Mouse (Mus musculus) liver, adult 2 months (tissue): ENCODE results near the gene Rara.

ENCODE experiments used
- CTCF ChIP-seq: fragments of 200-500 bp; IDR thresholded peaks from 2 replicates; pipeline ENCODE4 v1.5.1; 2011; ENCODE audit warnings: low read depth, low read length, control low read depth
- POLR2A ChIP-seq: fragments of 200-500 bp; IDR thresholded peaks from 2 replicates; pipeline ENCODE4 v1.6.1; 2011; ENCODE audit warnings: low read length, control low read depth; ENCODE audit not compliant: insufficient read depth; ENCODE audit errors: extremely low read depth

DNA sequence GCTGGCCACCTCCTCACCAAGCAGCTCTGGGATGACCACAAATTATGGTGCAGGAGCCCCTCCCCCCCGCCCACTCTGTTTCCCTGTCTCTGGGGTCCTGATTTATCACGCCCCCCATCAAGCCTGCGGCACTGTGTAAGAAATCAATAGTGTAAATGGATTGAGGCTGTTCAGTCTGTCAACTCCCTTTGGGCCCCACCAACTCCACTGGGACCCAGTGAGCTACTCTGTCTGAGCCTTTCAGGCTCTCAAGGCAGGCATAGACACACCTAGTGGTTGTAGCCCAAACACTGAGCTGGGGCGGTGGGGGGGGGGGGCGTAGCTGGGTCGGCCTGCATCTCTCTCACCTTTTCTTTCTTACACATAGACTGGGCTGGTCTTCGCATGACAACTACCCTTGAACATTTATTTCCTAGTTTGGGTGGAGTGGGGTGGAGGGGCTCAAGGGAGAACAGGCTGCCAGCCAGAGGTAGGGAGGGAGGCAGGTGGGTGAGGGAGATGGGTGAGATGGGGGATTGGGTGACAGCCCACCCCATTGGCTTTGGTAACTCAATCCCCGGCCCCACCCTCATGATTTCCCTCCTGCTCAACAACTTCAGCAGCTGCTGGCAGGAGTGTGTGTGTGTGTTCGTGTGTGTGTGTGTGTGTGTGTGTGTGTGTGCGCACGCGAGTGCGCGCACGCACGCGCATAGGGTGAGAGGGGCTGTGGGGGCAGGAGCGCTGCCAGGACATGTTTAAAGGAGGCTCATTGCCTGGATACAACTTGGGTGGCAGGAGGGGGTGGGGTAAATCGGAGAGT is 4.9 kb downstream of the Rara start:
- TF ChIP-seq POLR2A (no peak), CTCF (no peak)
